8 mouse cellular contexts compared by ENCODE assay signal in genomic region chr7:118595228-118595627, GRCm38 (mm10). TPM values are rescaled to one million over a fixed set of nuclear protein-coding genes. Genes with fewer than 3 reads are reported as not detected.
A peak's percentile ranks its signal among the peaks of the same experiment; 100 is the strongest.
DNase-seq lines count a peak whose midpoint lies in the region; ATAC-seq and TF ChIP-seq lines count a peak whose summit lies in the region.

No protein-coding gene starts in this region.

- WGBS in hindbrain, postnatal 0 days: under 1% methylated on average over 14 of the region's 14 CpGs

- peak; percentile 100 for TF ChIP-seq CTCF in hindbrain, postnatal 0 days (IDR thresholded peaks at IDR 0.05; ENCODE audit: low read depth)
- peak; percentile 99 for TF ChIP-seq CTCF in left cerebral cortex, adult 2 months (IDR thresholded peaks at IDR 0.05)

- intact Hi-C loops in left cerebral cortex, adult 2 months (cut with DNase I): loop anchor here (1.0 to 5.0 kb wide), 3 partner anchors 62 to 288 kb away; partner anchors contain the start of gene Coq7

- H3K36me3 ChIP-seq in hindbrain, postnatal 0 days (ENCODE audit: insufficient read depth, low read length): no peaks in the 10 kb centered on the region

- H3K27ac ChIP-seq in hindbrain, postnatal 0 days: peak overlapping the region; percentile 86; the same call in 1 of the 2 replicates
- peak overlapping the region; percentile 65 for H3K27ac ChIP-seq in left cerebral cortex, adult 2 months

- H3K4me2 ChIP-seq in hindbrain, postnatal 0 days (ENCODE audit: low read depth, low read length): peak overlapping the region; percentile 39

- peak; percentile 83 for DNase-seq in adipocyte (ENCODE audit: low spot score)
- peak; percentile 85 to 87 for DNase-seq in gastrocnemius, adult 8-10 months (ENCODE audit: low spot score in 2 of 2)
- DNase-seq in hindbrain, postnatal 0 days (ENCODE audit: low spot score): peak; percentile 98
- DNase-seq in left cerebral cortex, adult 2 months (ENCODE audit: extremely low spot score in 1 of 2, low spot score in 2 of 2): peak; percentile 90 to 96
- DNase-seq in right cerebral cortex, adult 2 months (ENCODE audit: low spot score in 2 of 2): peak; percentile 92 to 97
- DNase-seq in urinary bladder, postnatal 36 days (ENCODE audit: low spot score in 2 of 2): peak; percentile 91

- H3K27me3 ChIP-seq in hindbrain, postnatal 0 days (ENCODE audit: insufficient read depth, low read length): no peaks in the 10 kb centered on the region

- peaks cover 12% of the 10 kb centered on the region for H3K4me1 ChIP-seq in hindbrain, postnatal 0 days (ENCODE audit: insufficient read depth, low read length)

- no peaks in the 10 kb centered on the region for H3K9me3 ChIP-seq in hindbrain, postnatal 0 days (ENCODE audit: low read length)

- H3K4me3 ChIP-seq in hindbrain, postnatal 0 days (ENCODE audit: low read length): no peak overlapping the region
- peak overlapping the region; percentile 30 for H3K4me3 ChIP-seq in left cerebral cortex, adult 2 months

- no peak overlapping the region for H3K9ac ChIP-seq in hindbrain, postnatal 0 days (replicated peaks; ENCODE audit: low read length)

- peak; percentile 90 for ATAC-seq in common myeloid progenitor, adult 5-6 weeks (replicated peaks; ENCODE audit: low read depth, poor library complexity, severe bottlenecking)
- peak; percentile 46 for ATAC-seq in hindbrain, postnatal 0 days
- peak; percentile 91 for ATAC-seq in megakaryocyte, adult 5-6 weeks (ENCODE audit: poor library complexity, severe bottlenecking)

RNA-seq across cellular contexts. Expression of gene Tmc5, which starts 1.9 kb away (rescaled TPM):
- not detected in 2 replicates for total RNA-seq in common myeloid progenitor, adult 5-6 weeks (2017)
- total RNA-seq in gastrocnemius, adult 8-10 months (2022): under 1 TPM in 1 of 4 experiments, not detected in 3; 0.11 TPM
- 0.29 and 0.73 TPM in 2 replicates for total RNA-seq in hindbrain, postnatal 0 days (2014; rRNA removed)
- polyA plus RNA-seq in hindbrain, postnatal 0 days (2015; fragmentation: Nextera tagmentation; extraction: Ambion mirVana): 0.24 and 0.25 TPM in 2 replicates
- under 1 TPM; 0.23 to 0.30 TPM for total RNA-seq in left cerebral cortex, adult 2 months (2021)
- not detected in 2 replicates for total RNA-seq in megakaryocyte, adult 5-6 weeks (2015)
- not detected in 2 replicates for total RNA-seq in megakaryocyte, adult 5-6 weeks (2017)

RNA-seq across cellular contexts. Expression of gene Tmc7, which starts 10.7 kb away (rescaled TPM):
- total RNA-seq in common myeloid progenitor, adult 5-6 weeks (2017): not detected in 2 replicates
- 10 to 100 TPM in 1 of 4 experiments, 1 to 10 TPM in 3; 6.4 to 12.9 (median 8.6) TPM for total RNA-seq in gastrocnemius, adult 8-10 months (2022)
- total RNA-seq in hindbrain, postnatal 0 days (2014; rRNA removed): 11.8 and 14.3 TPM in 2 replicates
- 4.9 and 5.3 TPM in 2 replicates for polyA plus RNA-seq in hindbrain, postnatal 0 days (2015; fragmentation: Nextera tagmentation; extraction: Ambion mirVana)
- total RNA-seq in left cerebral cortex, adult 2 months (2021): 10 to 100 TPM; 15.9 to 17.1 TPM
- total RNA-seq in megakaryocyte, adult 5-6 weeks (2015): 0.05 and 0.54 TPM in 2 replicates
- total RNA-seq in megakaryocyte, adult 5-6 weeks (2017): 0.11 TPM in 1 of 2 replicates, not detected in the other
